Mouse (Mus musculus) limb, embryonic 11.5 days (tissue): Measurements from ENCODE around the gene Mex3d. TPM values are rescaled to one million over a fixed set of nuclear protein-coding genes. Genes with fewer than 3 reads are reported as not detected.

Source experiments
- ATAC-seq: fragments of 200-750 bp; cut with Nextera tagmentation; 2 replicates; pipeline ENCODE4 v1.8.0; 2017; ENCODE audit warnings: low read depth; ENCODE audit not compliant: insufficient number of reproducible peaks, low FRiP score, low TSS enrichment
- DNase-seq: peaks from one replicate; pipeline ENCODE4 v3.0.0-alpha.2; 2015; ENCODE audit warnings: low spot score
- H3K27ac ChIP-seq: fragments of 300-500 bp; sonication (generic); replicated peaks from 2 replicates; pipeline ENCODE4 v1.5.1; 2014; ENCODE audit warnings: low read depth, mild to moderate bottlenecking, low read length
- H3K27me3 ChIP-seq: fragments of 300-500 bp; sonication (generic); 2 replicates; pipeline ENCODE4 v1.6.1; 2014; ENCODE audit warnings: mild to moderate bottlenecking, low read length, mixed read lengths; ENCODE audit not compliant: control insufficient read depth, insufficient read depth
- H3K36me3 ChIP-seq: fragments of 300-500 bp; sonication (generic); 2 replicates; pipeline ENCODE4 v1.6.1; 2014; ENCODE audit warnings: mild to moderate bottlenecking, low read length, moderate library complexity, mixed read lengths; ENCODE audit not compliant: control insufficient read depth, insufficient read depth
- H3K4me1 ChIP-seq: fragments of 300-500 bp; sonication (generic); 2 replicates; pipeline ENCODE4 v1.6.1; 2014; ENCODE audit warnings: low read length, mixed read lengths; ENCODE audit not compliant: control insufficient read depth, insufficient read depth
- H3K4me2 ChIP-seq: fragments of 300-500 bp; sonication (generic); 2 replicates; pipeline ENCODE4 v1.6.1; 2014; ENCODE audit warnings: low read depth, mild to moderate bottlenecking, moderate library complexity; ENCODE audit not compliant: severe bottlenecking
- H3K4me3 ChIP-seq: fragments of 300-500 bp; sonication (generic); 2 replicates; pipeline ENCODE4 v1.5.1; 2014; ENCODE audit warnings: low read depth, low read length
- H3K9ac ChIP-seq: fragments of 300-500 bp; sonication (generic); 2 replicates; pipeline ENCODE4 v1.6.1; 2014; ENCODE audit warnings: mild to moderate bottlenecking, low read length
- H3K9me3 ChIP-seq: fragments of 300-500 bp; sonication (generic); 2 replicates; pipeline ENCODE4 v1.6.1; 2016; ENCODE audit warnings: low read length; ENCODE audit not compliant: control insufficient read depth
- WGBS: fragments of 180-500 bp; shearing (Covaris S2); extraction: QIAGEN DNeasy Blood & Tissue Kit; methylation state at CpG from one replicate; pipeline ENCODE4 v1.1.7; 2014; 5-methylcytosine and 5-hydroxymethylcytosine counted together
- polyA plus RNA-seq: library from polyadenylated mRNA; unstranded; fragments of >200 nt; fragmentation: Nextera tagmentation; extraction: Ambion mirVana; gene quantifications from 2 replicates; pipeline ENCODE4 v1.2.1, GENCODE M21; 2014

Mex3d gene
- polyA plus RNA-seq, 1 experiment from 2014 or later: 9.8 TPM

- Histone ChIP-seq H3K36me3 (peaks cover 21% of the 10 kb centered on the region), H3K9ac (peak overlapping the region; percentile 96), H3K27ac (peak overlapping the region; percentile 78), H3K4me1 (peaks cover 37% of the 10 kb centered on the region), H3K4me2 (peak overlapping the region; percentile 90), H3K4me3 (peak overlapping the region; percentile 99), H3K27me3 (no peaks in the 10 kb centered on the region), H3K9me3 (no peaks in the 10 kb centered on the region)
- WGBS: 1% methylated on average over 34 of the region's 34 CpGs
- peak; percentile 38; the same call in 1 of the 2 replicates for ATAC-seq
- peak; percentile 73 for DNase-seq
These were observed 1.4 kb downstream of the Mex3d start for GRCm38 (mm10) chr10:80385811-80386734.

DNA sequence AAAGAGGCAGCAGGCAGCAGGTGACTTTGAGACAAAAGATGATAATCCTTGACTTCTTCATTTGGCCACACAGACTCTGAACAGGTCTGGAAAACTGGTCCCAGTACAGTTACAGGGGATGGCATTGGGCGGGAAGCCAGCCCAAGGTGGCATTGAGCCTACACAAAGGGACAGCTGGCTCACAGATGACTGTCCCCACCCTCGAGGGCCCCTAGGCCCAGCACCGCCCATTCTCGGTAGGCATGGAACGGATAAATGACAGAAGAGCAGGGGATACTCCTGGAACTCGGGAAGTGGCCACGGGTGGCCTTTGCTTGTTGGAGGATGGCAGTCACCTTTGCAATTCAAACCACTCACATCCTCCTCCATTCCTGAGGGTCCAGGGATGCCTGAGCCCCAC, 2.1 kb downstream of the Mex3d start:
- ATAC-seq: no peak

GRCm38 (mm10) chr10:80384709-80385108, 2.8 kb downstream of the Mex3d start:
- Histone ChIP-seq H3K27ac (no peak overlapping the region), H3K27me3 (no peaks in the 10 kb centered on the region), H3K4me2 (peak overlapping the region; percentile 90), H3K9me3 (no peaks in the 10 kb centered on the region), H3K36me3 (peaks cover 25% of the 10 kb centered on the region), H3K4me1 (peaks cover 37% of the 10 kb centered on the region), H3K9ac (peak overlapping the region; percentile 96), H3K4me3 (peak overlapping the region; percentile 99)
- DNase-seq (no peak), ATAC-seq (no peak)
- WGBS: 87% methylated on average over 7 of the region's 7 CpGs

More for the DNA sequence above, 2.1 kb downstream of the Mex3d start:
- Histone ChIP-seq H3K27me3 (no peaks in the 10 kb centered on the region), H3K9me3 (no peaks in the 10 kb centered on the region), H3K27ac (peak overlapping the region; percentile 78; the same call in 1 of the 2 replicates), H3K4me2 (peak overlapping the region; percentile 90), H3K9ac (peak overlapping the region; percentile 96), H3K4me1 (peaks cover 37% of the 10 kb centered on the region), H3K4me3 (peak overlapping the region; percentile 99), H3K36me3 (peaks cover 23% of the 10 kb centered on the region)
- WGBS: 39% methylated on average over 7 of the region's 7 CpGs
- DNase-seq: no peak

- no peak for ATAC-seq
- peaks cover 37% of the 10 kb centered on the region for H3K4me1 ChIP-seq
- 87% methylated on average over 4 of the region's 4 CpGs for WGBS
- no peak overlapping the region for H3K4me3 ChIP-seq
- no peak overlapping the region for H3K9ac ChIP-seq
- no peak for DNase-seq
- H3K27me3 ChIP-seq: no peaks in the 10 kb centered on the region
- H3K9me3 ChIP-seq: no peaks in the 10 kb centered on the region
- peak overlapping the region; percentile 2 for H3K4me2 ChIP-seq
- H3K27ac ChIP-seq: no peak overlapping the region
- H3K36me3 ChIP-seq: peaks cover 25% of the 10 kb centered on the region
These were observed 3.3 kb downstream of the Mex3d start for GRCm38 (mm10) chr10:80384115-80384639.

- Histone ChIP-seq H3K4me2 (no peak overlapping the region), H3K9me3 (no peaks in the 10 kb centered on the region), H3K36me3 (peaks cover 25% of the 10 kb centered on the region), H3K9ac (no peak overlapping the region; the same call in 1 of the 2 replicates), H3K4me3 (no peak overlapping the region), H3K27ac (no peak overlapping the region), H3K4me1 (peaks cover 32% of the 10 kb centered on the region), H3K27me3 (no peaks in the 10 kb centered on the region)
- WGBS: 70% methylated on average over 4 of the region's 4 CpGs
- ATAC-seq (no peak), DNase-seq (no peak)
These were observed 4.0 kb downstream of the Mex3d start for GRCm38 (mm10) chr10:80383431-80383830.

DNA sequence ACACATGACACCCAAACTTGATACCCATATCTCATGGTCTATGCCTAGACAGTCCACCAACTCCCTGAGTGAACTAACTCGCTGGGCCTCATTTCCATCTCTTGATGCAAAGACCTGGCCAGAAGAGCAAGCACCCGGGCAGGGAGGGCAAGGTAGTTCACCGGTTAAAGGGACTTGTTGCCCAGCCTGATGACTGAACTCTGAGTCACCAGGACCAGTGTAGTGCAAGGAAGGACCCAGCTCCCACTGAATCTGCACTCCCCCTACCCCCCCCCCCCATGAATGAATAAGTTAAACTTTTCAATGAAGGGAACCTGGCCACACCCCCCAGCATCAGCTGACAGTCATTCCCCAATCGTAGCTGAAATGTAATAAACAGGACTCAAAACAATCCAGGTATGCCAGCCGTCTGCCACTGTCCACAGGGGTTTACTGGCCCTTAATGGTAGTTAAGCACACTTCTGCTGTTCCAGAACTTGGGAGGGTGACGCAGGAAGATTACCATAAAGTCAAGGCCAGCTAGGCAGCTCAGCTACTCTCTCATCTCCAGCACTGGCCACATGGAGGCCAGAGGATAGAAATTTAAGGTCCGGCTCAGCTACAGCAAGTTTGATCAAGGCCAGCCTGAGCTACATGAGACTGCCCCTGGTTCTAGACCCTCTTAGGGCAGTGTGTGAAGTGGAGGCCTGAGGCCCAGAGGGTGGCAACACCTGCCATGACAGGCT, 4.7 kb downstream of the Mex3d start:
- ATAC-seq: no peak
- DNase-seq: no peak
- Histone ChIP-seq H3K4me2 (no peak overlapping the region; the same call in 1 of the 2 replicates), H3K9me3 (no peaks in the 10 kb centered on the region), H3K27me3 (no peaks in the 10 kb centered on the region), H3K4me3 (no peak overlapping the region), H3K9ac (no peak overlapping the region), H3K27ac (no peak overlapping the region), H3K36me3 (peaks cover 25% of the 10 kb centered on the region), H3K4me1 (peaks cover 26% of the 10 kb centered on the region)
- 88% methylated on average over 7 of the region's 7 CpGs for WGBS

- H3K9me3 ChIP-seq: no peaks in the 10 kb centered on the region
- ATAC-seq (no peak), DNase-seq (no peak)
- H3K27ac ChIP-seq: no peak overlapping the region
- peaks cover 21% of the 10 kb centered on the region for H3K36me3 ChIP-seq
- no peaks in the 10 kb centered on the region for H3K27me3 ChIP-seq
- no peaks in the 10 kb centered on the region for H3K4me1 ChIP-seq
- no peak overlapping the region for H3K4me2 ChIP-seq
- no peak overlapping the region for H3K4me3 ChIP-seq
- 52% methylated on average over 10 of the region's 10 CpGs for WGBS
- H3K9ac ChIP-seq: no peak overlapping the region
These were observed 9.7 kb downstream of the Mex3d start for GRCm38 (mm10) chr10:80377716-80378115.

- Histone ChIP-seq H3K27me3 (no peaks in the 10 kb centered on the region), H3K9ac (no peak overlapping the region), H3K4me2 (no peak overlapping the region), H3K9me3 (no peaks in the 10 kb centered on the region), H3K4me1 (peaks cover 5% of the 10 kb centered on the region; the same call in 1 of the 2 replicates), H3K4me3 (no peak overlapping the region), H3K36me3 (peaks cover 6% of the 10 kb centered on the region; the same call in 1 of the 2 replicates), H3K27ac (no peak overlapping the region)
- DNase-seq: peak; percentile 99
- no peak for ATAC-seq
- 2% methylated on average over 7 of the region's 7 CpGs for WGBS
These were observed 11.3 kb downstream of the Mex3d start for GRCm38 (mm10) chr10:80376160-80376559.
